Mouse (Mus musculus) 3T3-L1 (cell line): ENCODE measurements around the gene Snrpa1.

Source experiments
- DNase-seq: peaks from one replicate; pipeline ENCODE4 v3.0.0-alpha.2; 2015; ENCODE audit warnings: low read depth, low spot score

The Snrpa1 gene

GRCm38 (mm10) chr7:66058703-66059102 lies at the start of gene Snrpa1:
TSS of gene Snrpa1 (plus strand) at chr7:66059003.
- no peak for DNase-seq

GRCm38 (mm10) chr7:66010518-66010917 lies 48.3 kb upstream of the Snrpa1 start:
- no peak for DNase-seq

- peak; percentile 22 for DNase-seq
These were observed 31.1 kb upstream of the Snrpa1 start for GRCm38 (mm10) chr7:66027747-66028146.

- DNase-seq = no peak
These were observed 29.9 kb upstream of the Snrpa1 start for GRCm38 (mm10) chr7:66028766-66029512.

GRCm38 (mm10) chr7:66036809-66037208 lies 22.0 kb upstream of the Snrpa1 start:
- DNase-seq = no peak

DNA sequence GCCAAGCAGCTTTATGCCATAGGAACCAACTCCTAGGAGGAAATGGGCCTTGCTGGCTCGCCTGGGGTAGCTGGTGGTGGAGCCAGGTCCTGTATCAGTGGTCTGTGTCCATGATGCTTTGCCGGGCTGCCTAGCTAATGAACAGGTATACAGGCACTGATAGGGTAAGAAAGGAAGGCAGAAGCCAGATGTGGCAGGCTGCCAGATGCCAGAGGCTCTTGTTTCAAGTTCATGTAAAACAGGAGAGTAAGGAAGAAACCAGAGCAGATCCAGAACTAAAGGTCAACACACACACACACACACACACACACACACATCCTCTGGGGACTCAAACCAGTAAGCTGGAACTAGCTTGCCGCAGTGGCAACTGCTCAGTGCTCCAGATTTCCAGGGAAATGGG lies 20.5 kb upstream of the Snrpa1 start:
- no peak for DNase-seq

GRCm38 (mm10) chr7:66038730-66039129 lies 20.1 kb upstream of the Snrpa1 start:
- no peak for DNase-seq

GRCm38 (mm10) chr7:66040026-66040814 lies 18.6 kb upstream of the Snrpa1 start:
- no peak for DNase-seq

- no peak for DNase-seq
These were observed 15.0 kb upstream of the Snrpa1 start, which contains the start of gene Gm45213 for GRCm38 (mm10) chr7:66043552-66044459. TSS of gene Gm45213 (plus strand) at chr7:66043602.

DNA sequence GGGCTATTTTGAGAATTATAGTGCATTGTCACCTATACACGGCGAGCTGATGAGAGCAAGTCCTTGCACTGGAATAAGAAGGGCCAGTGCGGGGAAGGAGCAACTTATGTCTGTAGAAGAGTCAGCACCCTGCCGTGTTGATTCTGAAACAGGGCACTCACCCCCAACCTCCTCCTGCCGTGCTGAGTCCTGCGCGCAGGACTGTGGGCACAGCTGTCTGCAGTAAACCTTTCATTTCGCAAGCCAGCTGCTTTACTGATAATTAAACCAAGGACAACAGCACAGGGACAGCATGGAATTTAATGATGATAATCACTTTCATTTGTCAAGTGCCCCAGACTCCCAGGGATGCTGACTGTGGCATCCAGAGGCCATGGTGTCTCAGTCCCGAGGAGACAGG lies 14.2 kb upstream of the Snrpa1 start:
- no peak for DNase-seq

- no peak for DNase-seq
These were observed 11.6 kb upstream of the Snrpa1 start for GRCm38 (mm10) chr7:66046921-66047918.

DNA sequence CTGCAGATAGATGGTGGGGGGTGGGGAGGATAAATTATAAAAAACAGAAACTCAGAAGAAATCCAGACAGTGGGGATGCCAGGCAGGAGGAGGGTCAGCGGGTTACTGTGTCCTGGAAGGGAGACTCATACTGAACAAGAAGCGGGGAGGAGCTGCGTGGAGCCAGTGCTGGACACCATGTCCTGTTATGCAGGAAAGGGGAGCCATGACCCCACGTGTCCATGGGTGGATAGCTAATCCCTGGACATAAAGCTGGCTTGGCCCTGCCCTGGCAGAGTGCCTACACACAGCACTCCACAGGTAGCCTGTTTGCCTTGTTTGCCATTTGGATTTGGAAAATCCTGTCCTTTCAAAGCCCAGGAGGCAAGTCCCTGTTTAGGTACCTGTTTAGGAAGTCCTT lies 10.8 kb upstream of the Snrpa1 start:
- no peak for DNase-seq

GRCm38 (mm10) chr7:66048446-66049230 lies 10.2 kb upstream of the Snrpa1 start:
- DNase-seq = no peak

- DNase-seq = no peak
These were observed 4.8 kb upstream of the Snrpa1 start for GRCm38 (mm10) chr7:66053946-66054483.

GRCm38 (mm10) chr7:66055356-66055755 lies 3.4 kb upstream of the Snrpa1 start:
- peak; percentile 75 for DNase-seq

DNA sequence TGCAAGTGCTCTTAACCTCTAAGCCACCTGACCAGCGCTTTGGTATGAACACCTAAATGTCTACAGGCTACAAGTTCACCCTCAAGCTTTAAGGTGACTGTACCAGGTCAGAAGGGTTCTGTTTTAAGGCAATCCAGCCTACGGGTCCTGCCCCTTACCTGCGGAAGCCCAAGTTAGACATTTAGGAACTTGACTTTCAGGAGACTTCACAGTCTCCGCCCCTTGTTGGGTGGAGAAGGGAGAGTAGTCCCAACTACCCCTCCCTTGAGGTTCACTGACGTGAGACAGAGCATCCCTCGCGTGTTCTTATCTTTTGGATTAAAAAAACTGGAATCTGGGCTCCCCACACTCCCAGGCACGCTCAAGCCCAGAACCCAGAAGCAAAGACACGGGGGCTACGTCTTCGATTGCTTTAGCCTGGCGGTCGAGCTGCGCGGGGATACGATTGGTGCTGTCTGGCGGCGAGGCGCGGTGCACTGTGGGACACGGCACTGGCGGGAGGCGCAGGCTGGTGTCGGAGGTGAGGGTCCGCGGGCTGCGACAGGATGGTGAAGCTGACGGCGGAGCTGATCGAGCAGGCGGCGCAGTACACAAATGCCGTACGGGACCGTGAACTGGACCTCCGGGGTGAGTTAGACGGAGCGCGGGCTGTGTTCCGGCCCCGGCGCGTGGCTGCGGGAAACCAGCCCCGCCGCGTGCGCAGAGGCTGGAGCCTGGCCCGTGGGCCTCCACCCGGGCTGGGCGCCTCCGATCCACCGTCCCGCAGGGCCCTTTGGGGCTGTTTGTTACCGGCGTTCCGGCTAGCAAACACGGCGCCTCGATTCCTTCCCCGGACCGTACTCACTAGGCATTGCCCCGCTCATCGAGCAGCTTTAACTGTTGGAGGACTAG lies 1.5 kb downstream of the Snrpa1 start:
- peak; percentile 75 for DNase-seq

- no peak for DNase-seq
These were observed 2.3 kb downstream of the Snrpa1 start for GRCm38 (mm10) chr7:66061057-66061456.

GRCm38 (mm10) chr7:66076411-66076810 lies 17.6 kb downstream of the Snrpa1 start:
- no peak for DNase-seq
